Mouse (Mus musculus) inflammation-experienced regulatory T-cells, adult 6 months (primary cell): Measurements from ENCODE around the gene Klrb1c. TPM values are rescaled to one million over a fixed set of nuclear protein-coding genes. Genes with fewer than 3 reads are reported as not detected.
A peak's percentile ranks its signal among the peaks of the same experiment; 100 is the strongest.
"Not testable (repeated sequence)": the region's sequence is repeated elsewhere in the genome, so short reads cannot be mapped to it uniquely, and the experiment has no call there.

Experiments
- ATAC-seq: one replicate; pipeline ENCODE4 v1.8.0; 2017
- polyA plus RNA-seq, 3 experiments: library from polyadenylated mRNA; unstranded; fragments of 100-300 nt; shearing (Covaris generic); gene quantifications; one replicate each; pipeline ENCODE4 v1.2.1; 2017

Gene Klrb1c
- polyA plus RNA-seq, 3 experiments from 2014 or later, result 0.33 to 0.67 (median 0.34) TPM

- not testable (repeated sequence) for ATAC-seq
Measured at GRCm38 (mm10) chr6:128755402-128755763, 33.6 kb downstream of the Klrb1c start.

- ATAC-seq, result not testable (repeated sequence)
Measured at GRCm38 (mm10) chr6:128754748-128755401, 34.1 kb downstream of the Klrb1c start.

GRCm38 (mm10) chr6:128754265-128754664, 34.8 kb downstream of the Klrb1c start:
- ATAC-seq, result not testable (repeated sequence)

- peak; percentile 77 for ATAC-seq
Measured at GRCm38 (mm10) chr6:128753610-128754224, 35.3 kb downstream of the Klrb1c start.

- not testable (repeated sequence) for ATAC-seq
Measured at GRCm38 (mm10) chr6:128747006-128747405, 42.0 kb downstream of the Klrb1c start.

- ATAC-seq, result no peak
Measured at GRCm38 (mm10) chr6:128737445-128737844, 51.6 kb downstream of the Klrb1c start.

- peak; percentile 72 for ATAC-seq
Measured at GRCm38 (mm10) chr6:128736100-128736499, 52.9 kb downstream of the Klrb1c start.

- no peak for ATAC-seq
Measured at GRCm38 (mm10) chr6:128734896-128735295, 54.1 kb downstream of the Klrb1c start.

GRCm38 (mm10) chr6:128733908-128734679, 54.9 kb downstream of the Klrb1c start:
- no peak for ATAC-seq

- no peak for ATAC-seq
Measured at GRCm38 (mm10) chr6:128732032-128732431, 57.0 kb downstream of the Klrb1c start.

Other genes starting within 250 kb of the Klrb1c start
- not detected for gene A2ml1, start 207.6 kb downstream of the Klrb1c start, polyA plus RNA-seq
- 1 to 10 TPM; 1.1 to 2.1 (median 1.4) TPM for gene Klrb1a, start 165.7 kb downstream of the Klrb1c start, polyA plus RNA-seq
- gene Clec2h, start 126.8 kb downstream of the Klrb1c start, polyA plus RNA-seq, result not detected
- not detected for gene Klrb1, start 66.2 kb downstream of the Klrb1c start, polyA plus RNA-seq
- not detected for gene Gm44511, start 37.1 kb upstream of the Klrb1c start, polyA plus RNA-seq
- gene Klrb1b, start 37.1 kb upstream of the Klrb1c start, polyA plus RNA-seq, result under 1 TPM in 1 of 3 experiments, not detected in 2; 0.79 TPM
- 10 to 100 TPM; 70.5 to 91.7 (median 73.9) TPM for gene Clec2i, start 98.4 kb upstream of the Klrb1c start, polyA plus RNA-seq
- gene BC035044, start 101.9 kb upstream of the Klrb1c start, polyA plus RNA-seq, result 1 to 10 TPM; 4.6 to 6.7 (median 5.6) TPM
- gene Clec2g, start 145.2 kb upstream of the Klrb1c start, polyA plus RNA-seq, result 1 to 10 TPM in 2 of 3 experiments, under 1 TPM in 1; 0.95 to 5.0 (median 1.1) TPM